27 mouse cellular contexts compared by ENCODE assay signal in the genomic region with DNA sequence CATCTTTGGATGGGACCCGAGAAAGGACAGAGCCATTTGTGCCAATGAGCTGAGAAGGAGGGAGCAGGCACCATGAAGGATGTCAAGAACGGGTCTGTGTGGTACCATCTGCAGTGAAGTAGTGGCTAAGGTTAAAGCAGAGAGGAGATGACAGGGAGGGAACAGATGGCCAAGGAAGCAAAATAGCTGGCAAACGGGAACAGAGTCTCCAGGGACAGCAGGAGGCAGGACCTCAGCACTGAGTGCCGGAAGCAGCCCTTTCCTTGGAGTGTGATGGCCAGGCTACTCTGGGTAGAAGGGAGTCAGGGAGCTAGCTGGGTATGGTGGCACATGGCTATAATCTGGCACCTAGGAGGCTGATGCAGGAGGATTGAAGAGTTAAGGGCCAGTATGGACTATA. TPM values are rescaled to one million over a fixed set of nuclear protein-coding genes. Genes with fewer than 3 reads are reported as not detected.
A peak's percentile ranks its signal among the peaks of the same experiment; 100 is the strongest.
DNase-seq lines count a peak whose midpoint lies in the region; ATAC-seq and TF ChIP-seq lines count a peak whose summit lies in the region.
"Had no signal": no experiment of that assay in that cellular context is flagged by ENCODE, and none has a peak within 500 bp of the region (broad histone marks: within the 10 kb centered on the region; RNA-seq: fewer than 3 reads in every experiment).

No protein-coding gene starts in this region.

- no peak overlapping the region for H3K4me2 ChIP-seq in hindbrain, postnatal 0 days (ENCODE audit: low read depth, low read length)
- H3K4me2 ChIP-seq in hindbrain, embryonic 16.5 days (ENCODE audit: low read length) = no peak overlapping the region
- H3K4me2 ChIP-seq: forebrain, embryonic 12.5 days; hindbrain, embryonic 15.5 days; intestine, embryonic 15.5 days; limb, embryonic 13.5 days; liver, embryonic 11.5 days; lung, embryonic 15.5 days; midbrain, embryonic 15.5 days; neural tube, embryonic 12.5 days had no signal

- TF ChIP-seq CTCF in hindbrain, postnatal 0 days (IDR thresholded peaks at IDR 0.05; ENCODE audit: low read depth) = no peak

- WGBS in hindbrain, postnatal 0 days = 48% methylated on average over 4 of the region's 4 CpGs
- WGBS in hindbrain, embryonic 16.5 days = 47% methylated on average over 4 of the region's 4 CpGs

- H3K36me3 ChIP-seq in hindbrain, postnatal 0 days (ENCODE audit: insufficient read depth, low read length) = no peaks in the 10 kb centered on the region
- no peaks in the 10 kb centered on the region for H3K36me3 ChIP-seq in hindbrain, embryonic 16.5 days (ENCODE audit: control insufficient read depth, insufficient read depth, low read length)
- H3K36me3 ChIP-seq: forebrain, embryonic 12.5 days; G1E; hindbrain, embryonic 10.5 days; hindbrain, embryonic 15.5 days; intestine, embryonic 15.5 days; limb, embryonic 13.5 days; lung, embryonic 15.5 days; midbrain, embryonic 10.5 days; midbrain, embryonic 15.5 days; neural tube, embryonic 12.5 days had no signal

- no peak overlapping the region for H3K27ac ChIP-seq in hindbrain, postnatal 0 days
- no peak overlapping the region for H3K27ac ChIP-seq in hindbrain, embryonic 16.5 days (ENCODE audit: low read depth, low read length)
- H3K27ac ChIP-seq: forebrain, embryonic 12.5 days; hindbrain, embryonic 10.5 days; hindbrain, embryonic 15.5 days; intestine, embryonic 15.5 days; kidney, postnatal 0 days; limb, embryonic 13.5 days; lung, embryonic 15.5 days; midbrain, embryonic 10.5 days; midbrain, embryonic 15.5 days; neural tube, embryonic 12.5 days had no signal

- H3K4me3 ChIP-seq in hindbrain, postnatal 0 days (ENCODE audit: low read length) = no peak overlapping the region
- H3K4me3 ChIP-seq in hindbrain, embryonic 16.5 days (ENCODE audit: low read length) = no peak overlapping the region
- H3K4me3 ChIP-seq: erythroblast, embryonic 14.5 days; forebrain, embryonic 12.5 days; hindbrain, embryonic 10.5 days; hindbrain, embryonic 15.5 days; intestine, embryonic 15.5 days; limb, embryonic 13.5 days; lung, embryonic 15.5 days; midbrain, embryonic 10.5 days; midbrain, embryonic 15.5 days; neural tube, embryonic 12.5 days had no signal

- H3K4me1 ChIP-seq in hindbrain, postnatal 0 days (ENCODE audit: insufficient read depth, low read length) = no peaks in the 10 kb centered on the region; the same call in 1 of the 2 replicates
- H3K4me1 ChIP-seq in hindbrain, embryonic 16.5 days (ENCODE audit: control insufficient read depth, insufficient read depth, low read depth, low read length) = peaks cover 24% of the 10 kb centered on the region

- DNase-seq in hindbrain, postnatal 0 days (ENCODE audit: low spot score) = peak; percentile 40
- DNase-seq in brain, adult 2 months (ENCODE audit: low read depth, low spot score) = peak; percentile 88
- peak; percentile 65 for DNase-seq in cerebellum, adult 8-10 months
- DNase-seq in cerebellum, postnatal 25 days = peak; percentile 79
- no peak for DNase-seq in ovary, postnatal 10 days (ENCODE audit: low spot score)
- no peak for DNase-seq in spleen, postnatal 36 days (ENCODE audit: low spot score in 2 of 2)
- DNase-seq: adrenal gland, postnatal 10 days; forebrain, postnatal 0 days; heart, postnatal 14 days; kidney, adult 2 months; kidney, postnatal 4 days; thymus, postnatal 14 days had no signal

- no peak overlapping the region for H3K9ac ChIP-seq in hindbrain, postnatal 0 days (replicated peaks; ENCODE audit: low read length)
- no peak overlapping the region for H3K9ac ChIP-seq in hindbrain, embryonic 16.5 days (ENCODE audit: low read depth, low read length)
- H3K9ac ChIP-seq: forebrain, embryonic 12.5 days; forebrain, postnatal 0 days; hindbrain, embryonic 15.5 days; intestine, embryonic 15.5 days; limb, embryonic 13.5 days; lung, embryonic 15.5 days; midbrain, embryonic 15.5 days; neural tube, embryonic 12.5 days had no signal

- peaks cover 3% of the 10 kb centered on the region; the same call in 1 of the 2 replicates for H3K27me3 ChIP-seq in hindbrain, postnatal 0 days (ENCODE audit: insufficient read depth, low read length)
- H3K27me3 ChIP-seq in hindbrain, embryonic 16.5 days (replicated peaks; ENCODE audit: control insufficient read depth, insufficient read depth, low read length) = peaks cover 8% of the 10 kb centered on the region; the same call in 1 of the 2 replicates
- H3K27me3 ChIP-seq: midbrain, embryonic 15.5 days had no signal

- no peaks in the 10 kb centered on the region for H3K9me3 ChIP-seq in hindbrain, postnatal 0 days (ENCODE audit: low read length)
- no peaks in the 10 kb centered on the region for H3K9me3 ChIP-seq in hindbrain, embryonic 16.5 days (ENCODE audit: control insufficient read depth, low read length)
- H3K9me3 ChIP-seq: forebrain, embryonic 12.5 days; hindbrain, embryonic 10.5 days; hindbrain, embryonic 15.5 days; intestine, embryonic 15.5 days; limb, embryonic 13.5 days; lung, embryonic 15.5 days; midbrain, embryonic 10.5 days; midbrain, embryonic 15.5 days; neural tube, embryonic 12.5 days had no signal

- no peak for ATAC-seq in hindbrain, postnatal 0 days
- no peak for ATAC-seq in hindbrain, embryonic 16.5 days
- ATAC-seq: forebrain, postnatal 0 days; intestine, embryonic 15.5 days; midbrain, embryonic 15.5 days had no signal

RNA-seq across cellular contexts. Expression of a gene that starts 5.2 kb away (rescaled TPM):
- total RNA-seq in hindbrain, postnatal 0 days (2014; rRNA removed) = 13.0 and 13.4 TPM in 2 replicates
- polyA plus RNA-seq in hindbrain, postnatal 0 days (2015; fragmentation: Nextera tagmentation; extraction: Ambion mirVana) = 9.9 and 10.7 TPM in 2 replicates
- polyA plus RNA-seq in hindbrain, embryonic 16.5 days (2015; fragmentation: Nextera tagmentation; extraction: Ambion mirVana) = 10.6 and 10.7 TPM in 2 replicates
- total RNA-seq: G1E had no signal
- polyA plus RNA-seq: erythroblast, embryonic 14.5 days; G1E had no signal

RNA-seq across cellular contexts. Expression of a gene that starts 7.8 kb away (rescaled TPM):
- total RNA-seq in hindbrain, postnatal 0 days (2014; rRNA removed) = 31.3 and 39.2 TPM in 2 replicates
- polyA plus RNA-seq in hindbrain, postnatal 0 days (2015; fragmentation: Nextera tagmentation; extraction: Ambion mirVana) = 13.5 and 13.6 TPM in 2 replicates
- polyA plus RNA-seq in hindbrain, embryonic 16.5 days (2015; fragmentation: Nextera tagmentation; extraction: Ambion mirVana) = 15.4 and 15.7 TPM in 2 replicates

RNA-seq across cellular contexts. Expression of a gene that starts 20.2 kb away (rescaled TPM):
- total RNA-seq in hindbrain, postnatal 0 days (2014; rRNA removed) = 11.0 and 17.6 TPM in 2 replicates
- polyA plus RNA-seq in hindbrain, postnatal 0 days (2015; fragmentation: Nextera tagmentation; extraction: Ambion mirVana) = 11.7 and 15.7 TPM in 2 replicates
- 14.4 and 14.5 TPM in 2 replicates for polyA plus RNA-seq in hindbrain, embryonic 16.5 days (2015; fragmentation: Nextera tagmentation; extraction: Ambion mirVana)

RNA-seq across cellular contexts. Expression of a gene that starts 29.5 kb away (rescaled TPM):
- total RNA-seq in hindbrain, postnatal 0 days (2014; rRNA removed) = 8.5 and 12.9 TPM in 2 replicates
- polyA plus RNA-seq in hindbrain, postnatal 0 days (2015; fragmentation: Nextera tagmentation; extraction: Ambion mirVana) = 1.7 TPM in 2 replicates
- 1.9 and 2.2 TPM in 2 replicates for polyA plus RNA-seq in hindbrain, embryonic 16.5 days (2015; fragmentation: Nextera tagmentation; extraction: Ambion mirVana)
- total RNA-seq: granulocyte monocyte progenitor cell, adult 5-6 weeks had no signal

Comparison
In these comparisons a context has a peak if more than half of its experiments do, and no peak if none do; other contexts are left out.
1. DNase-seq: peak in hindbrain, postnatal 0 days (single experiment), brain, adult 2 months (single experiment), cerebellum, adult 8-10 months (single experiment) and cerebellum, postnatal 25 days (2 of 2); none in ovary, postnatal 10 days (single experiment) and spleen, postnatal 36 days (0 of 2).